Mouse (Mus musculus) CH12.LX (cell line): ENCODE data around the gene Tgfbr3. TPM values are rescaled to one million over a fixed set of nuclear protein-coding genes. Genes with fewer than 3 reads are reported as not detected.

Experiments used
- DNase-seq: peaks from one replicate; pipeline ENCODE4 v3.0.0-alpha.2; 2013; ENCODE audit errors: extremely low read depth
- H3K27ac ChIP-seq: 2 replicates; pipeline ENCODE4 v1.5.1; 2012; ENCODE audit warnings: low read depth, mild to moderate bottlenecking, control low read depth, moderate library complexity; ENCODE audit not compliant: insufficient read depth
- H3K27me3 ChIP-seq: replicated peaks from 2 replicates; pipeline ENCODE3; 2012; ENCODE audit warnings: inconsistent platforms
- H3K36me3 ChIP-seq, 2 experiments: replicated peaks in 1 of 2; 2 replicates each; pipeline versions ENCODE3 to v1.6.1; 2012; ENCODE audit warnings: inconsistent platforms in 1 of 2, low read length in 1 of 2, mild to moderate bottlenecking in 1 of 2, mixed read lengths in 1 of 2, moderate library complexity in 1 of 2; ENCODE audit not compliant: control insufficient read depth in 1 of 2, insufficient read depth in 1 of 2
- H3K4me1 ChIP-seq, 2 experiments: 2 replicates each; pipeline ENCODE4 v1.6.1; 2012; ENCODE audit warnings: inconsistent platforms in 1 of 2, moderate library complexity in 1 of 2; ENCODE audit not compliant: insufficient read depth in 2 of 2, control insufficient read depth in 1 of 2
- H3K4me2 ChIP-seq: 2 replicates; pipeline ENCODE4 v1.6.1; 2012; ENCODE audit warnings: low read depth, mild to moderate bottlenecking, control low read depth; ENCODE audit not compliant: poor library complexity, insufficient read depth, severe bottlenecking
- H3K4me3 ChIP-seq, 3 experiments: fragments of 150-350 bp in 1 of 3; sonication (generic) in 1 of 3; replicated peaks in 1 of 3; 2 replicates each; pipeline versions ENCODE3 to v1.5.1; 2011 to 2012; ENCODE audit warnings: low read depth in 2 of 3, low read length in 2 of 3, mild to moderate bottlenecking in 2 of 3, moderate library complexity in 2 of 3, control low read depth in 1 of 3, improper control_type of control experiment in 1 of 3, inconsistent platforms in 1 of 3, mixed read lengths in 1 of 3; ENCODE audit not compliant: poor library complexity in 1 of 3
- H3K79me2 ChIP-seq: replicated peaks from 2 replicates; pipeline ENCODE4 v1.6.1; 2012; ENCODE audit warnings: mild to moderate bottlenecking, moderate library complexity; ENCODE audit not compliant: control insufficient read depth, poor library complexity, insufficient read depth, severe bottlenecking; ENCODE audit errors: extremely low read depth
- H3K9ac ChIP-seq: 2 replicates; pipeline ENCODE4 v1.6.1; 2012; ENCODE audit warnings: low read depth, mild to moderate bottlenecking, control low read depth, moderate library complexity; ENCODE audit not compliant: insufficient read depth
- H3K9me3 ChIP-seq: replicated peaks from 2 replicates; pipeline ENCODE3; 2012; ENCODE audit warnings: low read length, inconsistent platforms, mixed read lengths
- BHLHE40 ChIP-seq: IDR thresholded peaks from 2 replicates; pipeline ENCODE4 v1.6.1; 2011; ENCODE audit warnings: mild to moderate bottlenecking, low read depth, low read length, improper control_type of control experiment
- CHD2 ChIP-seq: IDR thresholded peaks from 2 replicates; pipeline ENCODE4 v1.6.1; 2011; ENCODE audit warnings: low read length, improper control_type of control experiment
- CTCF ChIP-seq, 2 experiments: IDR thresholded peaks in 1 of 2; conservative IDR thresholded peaks in 1 of 2; 2 replicates each; pipeline ENCODE4 v1.5.1; 2011 to 2012; ENCODE audit warnings: low read depth in 2 of 2, low read length in 2 of 2, improper control_type of control experiment in 1 of 2, inconsistent platforms in 1 of 2, mild to moderate bottlenecking in 1 of 2, moderate library complexity in 1 of 2
- E2F4 ChIP-seq: IDR thresholded peaks from 2 replicates; pipeline ENCODE4 v1.6.1; 2011; ENCODE audit warnings: low read depth, low read length, improper control_type of control experiment; ENCODE audit not compliant: insufficient replicate concordance
- ELF1 ChIP-seq: IDR thresholded peaks from 2 replicates; pipeline ENCODE4 v1.6.1; 2014; ENCODE audit warnings: low read depth, mild to moderate bottlenecking, inconsistent platforms, low read length, improper control_type of control experiment
- ETS1 ChIP-seq: conservative IDR thresholded peaks from 2 replicates; pipeline ENCODE4 v1.6.1; 2012; ENCODE audit warnings: low read depth, mild to moderate bottlenecking, inconsistent platforms, low read length, improper control_type of control experiment, moderate library complexity
- GABPA ChIP-seq: IDR thresholded peaks from 2 replicates; pipeline ENCODE4 v1.6.1; 2012; ENCODE audit warnings: low read depth, low read length, improper control_type of control experiment, inconsistent platforms; ENCODE audit not compliant: insufficient replicate concordance
- HCFC1 ChIP-seq: IDR thresholded peaks from 2 replicates; pipeline ENCODE4 v1.6.1; 2012; ENCODE audit warnings: low read depth, mild to moderate bottlenecking, inconsistent platforms, low read length, improper control_type of control experiment
- IRF4 ChIP-seq: IDR thresholded peaks from 2 replicates; pipeline ENCODE4 v1.6.1; 2014; ENCODE audit warnings: low read depth, mild to moderate bottlenecking, inconsistent platforms, low read length, improper control_type of control experiment
- JUN ChIP-seq: IDR thresholded peaks from 2 replicates; pipeline ENCODE4 v1.6.1; 2011; ENCODE audit warnings: low read depth, mild to moderate bottlenecking, low read length, improper control_type of control experiment, moderate library complexity; ENCODE audit not compliant: insufficient read depth
- JUND ChIP-seq: conservative IDR thresholded peaks from 2 replicates; pipeline ENCODE4 v1.6.1; 2011; ENCODE audit warnings: low read depth, low read length, improper control_type of control experiment
- KAT2A ChIP-seq: IDR thresholded peaks from 2 replicates; pipeline ENCODE4 v1.6.1; 2012; ENCODE audit warnings: low read length, improper control_type of control experiment, inconsistent platforms; ENCODE audit not compliant: insufficient replicate concordance
- MAX ChIP-seq: IDR thresholded peaks from 2 replicates; pipeline ENCODE4 v1.6.1; 2011; ENCODE audit warnings: low read length, improper control_type of control experiment
- MAZ ChIP-seq: IDR thresholded peaks from 2 replicates; pipeline ENCODE4 v1.6.1; 2012; ENCODE audit warnings: low read depth, mild to moderate bottlenecking, inconsistent platforms, low read length, improper control_type of control experiment, moderate library complexity
- MEF2A ChIP-seq: IDR thresholded peaks from 2 replicates; pipeline ENCODE4 v1.6.1; 2014; ENCODE audit warnings: low read depth, mild to moderate bottlenecking, inconsistent platforms, low read length, improper control_type of control experiment, borderline replicate concordance
- MXI1 ChIP-seq: IDR thresholded peaks from 2 replicates; pipeline ENCODE4 v1.6.1; 2011; ENCODE audit warnings: mild to moderate bottlenecking, low read depth, low read length, improper control_type of control experiment
- NELFE ChIP-seq: IDR thresholded peaks from 2 replicates; pipeline ENCODE4 v1.6.1; 2011; ENCODE audit warnings: low read depth, low read length, improper control_type of control experiment
- NRF1 ChIP-seq: IDR thresholded peaks from 2 replicates; pipeline ENCODE4 v1.6.1; 2014; ENCODE audit warnings: low read depth, mild to moderate bottlenecking, inconsistent platforms, low read length, improper control_type of control experiment, moderate library complexity
- PAX5 ChIP-seq: IDR thresholded peaks from 2 replicates; pipeline ENCODE4 v1.6.1; 2012; ENCODE audit warnings: low read length, inconsistent platforms, mixed read lengths
- POLR2A ChIP-seq: IDR thresholded peaks from 2 replicates; pipeline ENCODE4 v1.6.1; 2011; ENCODE audit warnings: low read depth, mild to moderate bottlenecking, improper control_type of control experiment, low read length
- POLR2AphosphoS2 ChIP-seq: IDR thresholded peaks from 2 replicates; pipeline ENCODE4 v1.6.1; 2011; ENCODE audit warnings: low read depth, low read length, improper control_type of control experiment
- RCOR1 ChIP-seq: conservative IDR thresholded peaks from 2 replicates; pipeline ENCODE4 v1.6.1; 2012; ENCODE audit warnings: low read depth, mild to moderate bottlenecking, inconsistent platforms, low read length, improper control_type of control experiment
- SIN3A ChIP-seq: IDR thresholded peaks from 2 replicates; pipeline ENCODE4 v1.6.1; 2012; ENCODE audit warnings: low read length, improper control_type of control experiment, inconsistent platforms
- TBP ChIP-seq: conservative IDR thresholded peaks from 2 replicates; pipeline ENCODE4 v1.6.1; 2011; ENCODE audit warnings: low read depth, low read length, improper control_type of control experiment
- TCF12 ChIP-seq: IDR thresholded peaks from 2 replicates; pipeline ENCODE4 v1.6.1; 2014; ENCODE audit warnings: low read depth, mild to moderate bottlenecking, inconsistent platforms, low read length, improper control_type of control experiment
- UBTF ChIP-seq: IDR thresholded peaks from 2 replicates; pipeline ENCODE4 v1.6.1; 2012; ENCODE audit warnings: low read depth, mild to moderate bottlenecking, inconsistent platforms, low read length, improper control_type of control experiment, moderate library complexity
- USF1 ChIP-seq: IDR thresholded peaks from 2 replicates; pipeline ENCODE4 v1.6.1; 2014; ENCODE audit warnings: low read depth, mild to moderate bottlenecking, inconsistent platforms, low read length, improper control_type of control experiment
- ZC3H11A ChIP-seq: IDR thresholded peaks from 2 replicates; pipeline ENCODE4 v1.6.1; 2012; ENCODE audit warnings: low read depth, mild to moderate bottlenecking, inconsistent platforms, low read length, improper control_type of control experiment
- ZMIZ1 ChIP-seq: IDR thresholded peaks from 2 replicates; pipeline ENCODE4 v1.6.1; 2012; ENCODE audit warnings: low read depth, mild to moderate bottlenecking, inconsistent platforms, low read length, improper control_type of control experiment
- dilution Hi-C: fragments of 300-500 bp; cut with MboI; formaldehyde crosslinking; loops from 2 replicates; pipeline ENCODE4 v1.14.3; 2020; ENCODE audit warnings: low sequenced_read_pairs; ENCODE audit not compliant: extremely low pct_unique_long_range_greater_than_20kb, extremely low pct_ligation_motif_present
- in situ Hi-C: fragments of 300-500 bp; cut with MboI; formaldehyde crosslinking; loops from 3 replicates; pipeline ENCODE4 v1.14.3; 2019; ENCODE audit warnings: low sequenced_read_pairs, low pct_ligation_motif_present, low pct_unique_long_range_greater_than_20kb, mixed read lengths
- polyA plus RNA-seq: library from polyadenylated mRNA; unstranded; fragments of >175 nt; gene quantifications from 2 replicates; pipeline ENCODE4 v1.2.1, GENCODE M21; 2012; ENCODE audit warnings: low read depth; ENCODE audit not compliant: insufficient read length
- total RNA-seq, 2 experiments: library from RNA; depleted of rRNA; stranded (reverse); fragments of 300-350 nt in 1 of 2; fragments of >200 nt in 1 of 2; gene quantifications; 2 replicates each; pipeline ENCODE4 v1.2.3; 2012 to 2014

Tgfbr3 gene
- total and polyA plus RNA-seq, 3 experiments, result 0.13 to 0.46 (median 0.30) TPM

GRCm38 (mm10) chr5:107176796-107177195 is 112.6 kb downstream of the Tgfbr3 start:
- H3K27ac ChIP-seq, result no peak overlapping the region
- H3K4me1 ChIP-seq, result no peaks in the 10 kb centered on the region
- H3K9ac ChIP-seq, result no peak overlapping the region
- TF ChIP-seq SIN3A (no peak), IRF4 (no peak), HCFC1 (no peak), CHD2 (no peak), USF1 (no peak), MAZ (no peak), CTCF (conservative IDR thresholded peaks at IDR 0.05 in 1 of 2, IDR thresholded peaks at IDR 0.05 in 1 of 2; ENCODE audit: low read depth in 2 of 2, low read length in 2 of 2) (no peak), GABPA (no peak), MAX (no peak), NELFE (no peak), ELF1 (no peak), POLR2AphosphoS2 (no peak), PAX5 (no peak), MEF2A (no peak), ZMIZ1 (no peak), TCF12 (no peak), MXI1 (no peak), ZC3H11A (no peak), JUN (no peak)
- H3K36me3 ChIP-seq, result no peaks in the 10 kb centered on the region
- no peak overlapping the region for H3K4me2 ChIP-seq
- H3K27me3 ChIP-seq, result no peaks in the 10 kb centered on the region
- dilution Hi-C loops, result no loop called here
- in situ Hi-C loops, result no loop called here
- H3K9me3 ChIP-seq, result no peaks in the 10 kb centered on the region
- H3K79me2 ChIP-seq, result no peaks in the 10 kb centered on the region
- no peak overlapping the region for H3K4me3 ChIP-seq
- DNase-seq, result no peak

GRCm38 (mm10) chr5:107176196-107176595 is 113.2 kb downstream of the Tgfbr3 start:
- dilution Hi-C loops, result no loop called here

More at GRCm38 (mm10) chr5:107176196-107176595, 113.2 kb downstream of the Tgfbr3 start:
- no peaks in the 10 kb centered on the region for H3K79me2 ChIP-seq
- no peak overlapping the region for H3K9ac ChIP-seq
- H3K9me3 ChIP-seq, result no peaks in the 10 kb centered on the region
- no peak for TF ChIP-seq NRF1
- TF ChIP-seq ETS1, result no peak
- TF ChIP-seq POLR2A, result no peak
- TF ChIP-seq E2F4, result no peak
- TF ChIP-seq USF1, result no peak
- no peak for TF ChIP-seq TBP
- TF ChIP-seq UBTF, result no peak
- TF ChIP-seq BHLHE40, result no peak
- no peak for TF ChIP-seq JUND
- no peak for TF ChIP-seq JUN
- TF ChIP-seq PAX5, result no peak
- no peak for TF ChIP-seq ZMIZ1
- no peak for TF ChIP-seq ELF1
- no peak for TF ChIP-seq KAT2A
- TF ChIP-seq HCFC1, result no peak
- TF ChIP-seq MEF2A, result no peak
- TF ChIP-seq TCF12, result no peak
- no peak for TF ChIP-seq RCOR1
- no peak overlapping the region for H3K4me3 ChIP-seq
- H3K36me3 ChIP-seq, result no peaks in the 10 kb centered on the region
- no peaks in the 10 kb centered on the region for H3K4me1 ChIP-seq
- no peak overlapping the region for H3K27ac ChIP-seq
- no peak for DNase-seq
- in situ Hi-C loops, result no loop called here
- no peaks in the 10 kb centered on the region for H3K27me3 ChIP-seq
- no peak overlapping the region for H3K4me2 ChIP-seq
